Mouse (Mus musculus): ENCODE results near the gene Plekhh3.

The Plekhh3 gene

GRCm38 (mm10) chr11:101186526-101187247, 15.5 kb upstream of the Plekhh3 start:
- peak; percentile 76 for DNase-seq

- no peak for DNase-seq
Observed at GRCm38 (mm10) chr11:101185441-101185840, 14.3 kb upstream of the Plekhh3 start.

GRCm38 (mm10) chr11:101184984-101185383, 13.8 kb upstream of the Plekhh3 start:
- DNase-seq, result no peak

- DNase-seq, result peak; percentile 65
Observed at GRCm38 (mm10) chr11:101182771-101183517, 11.8 kb upstream of the Plekhh3 start.

- DNase-seq, result no peak
Observed at GRCm38 (mm10) chr11:101181961-101182360, 10.8 kb upstream of the Plekhh3 start.

- DNase-seq, result peak; percentile 79
Observed at GRCm38 (mm10) chr11:101180846-101181740, 9.9 kb upstream of the Plekhh3 start.

GRCm38 (mm10) chr11:101180261-101180660, 9.1 kb upstream of the Plekhh3 start:
- DNase-seq, result peak; percentile 47

- DNase-seq, result peak; percentile 82
Observed at GRCm38 (mm10) chr11:101179306-101179705, 8.2 kb upstream of the Plekhh3 start.

- DNase-seq, result peak; percentile 75
Observed at GRCm38 (mm10) chr11:101178061-101179058, 7.2 kb upstream of the Plekhh3 start.

GRCm38 (mm10) chr11:101176933-101177773, 6.0 kb upstream of the Plekhh3 start:
- DNase-seq, result peak; percentile 91

- DNase-seq, result peak; percentile 82
Observed at GRCm38 (mm10) chr11:101176117-101176691, 5.1 kb upstream of the Plekhh3 start.

GRCm38 (mm10) chr11:101175636-101176116, 4.5 kb upstream of the Plekhh3 start:
- peak; percentile 86 for DNase-seq

- no peak for DNase-seq
Observed at GRCm38 (mm10) chr11:101174851-101175628, 3.9 kb upstream of the Plekhh3 start, which contains the start of gene Ccr10. Gene Ccr10 (minus strand): TSS chr11:101175443.

GRCm38 (mm10) chr11:101174389-101174745, 3.2 kb upstream of the Plekhh3 start:
- peak; percentile 85 for DNase-seq

- peak; percentile 80 for DNase-seq
Observed at GRCm38 (mm10) chr11:101173631-101174388, 2.7 kb upstream of the Plekhh3 start.

GRCm38 (mm10) chr11:101173112-101173511, 2.0 kb upstream of the Plekhh3 start:
- DNase-seq, result peak; percentile 84

- DNase-seq, result no peak
Observed at GRCm38 (mm10) chr11:101172434-101172815, 1.3 kb upstream of the Plekhh3 start.

GRCm38 (mm10) chr11:101171721-101172433, 726 bp upstream of the Plekhh3 start:
- DNase-seq, result peak; percentile 83

Data from cerebellum, adult 11-12 months (tissue).